Mouse (Mus musculus) embryonic facial prominence, embryonic 13.5 days (tissue): ENCODE measurements around the gene Olr1. TPM values are rescaled to one million over a fixed set of nuclear protein-coding genes. Genes with fewer than 3 reads are reported as not detected.

Source experiments
- ATAC-seq: fragments of 200-750 bp; cut with Nextera tagmentation; 2 replicates; pipeline ENCODE4 v1.8.0; 2017; ENCODE audit warnings: low read depth; ENCODE audit not compliant: insufficient number of reproducible peaks, insufficient read depth, low FRiP score, low TSS enrichment
- H3K27ac ChIP-seq: fragments of 300-500 bp; sonication (generic); 2 replicates; pipeline ENCODE4 v1.5.1; 2015; ENCODE audit warnings: moderate library complexity, mild to moderate bottlenecking, inconsistent platforms
- H3K27me3 ChIP-seq: fragments of 300-500 bp; sonication (generic); 2 replicates; pipeline ENCODE4 v1.6.1; 2015; ENCODE audit warnings: mild to moderate bottlenecking, inconsistent platforms
- H3K36me3 ChIP-seq: fragments of 300-500 bp; sonication (generic); 2 replicates; pipeline ENCODE4 v1.6.1; 2015; ENCODE audit warnings: mild to moderate bottlenecking, inconsistent platforms
- H3K4me1 ChIP-seq: fragments of 300-500 bp; sonication (generic); 2 replicates; pipeline ENCODE4 v1.6.1; 2015; ENCODE audit warnings: inconsistent platforms
- H3K4me2 ChIP-seq: fragments of 300-500 bp; sonication (generic); 2 replicates; pipeline ENCODE4 v1.6.1; 2015; ENCODE audit warnings: moderate library complexity, mild to moderate bottlenecking, inconsistent platforms
- H3K4me3 ChIP-seq: fragments of 300-500 bp; sonication (generic); 2 replicates; pipeline ENCODE4 v1.5.1; 2015; ENCODE audit warnings: mild to moderate bottlenecking, inconsistent platforms
- H3K9ac ChIP-seq: fragments of 300-500 bp; sonication (generic); 2 replicates; pipeline ENCODE4 v1.6.1; 2015; ENCODE audit warnings: mild to moderate bottlenecking, inconsistent platforms
- H3K9me3 ChIP-seq: fragments of 300-500 bp; sonication (generic); 2 replicates; pipeline ENCODE4 v1.6.1; 2016; ENCODE audit warnings: inconsistent platforms
- WGBS: fragments of 180-500 bp; shearing (Covaris S2); methylation state at CpG from one replicate; pipeline ENCODE4 v1.1.7; 2015; ENCODE audit warnings: mixed read lengths; 5-methylcytosine and 5-hydroxymethylcytosine counted together
- polyA plus RNA-seq: library from polyadenylated mRNA; unstranded; fragments of >200 nt; fragmentation: Nextera tagmentation; extraction: Ambion mirVana; gene quantifications from 2 replicates; pipeline ENCODE4 v1.2.1, GENCODE M21; 2015

The Olr1 gene
- polyA plus RNA-seq, 1 experiment from 2014 or later, result not detected

GRCm38 (mm10) chr6:129532556-129532941 is 25.6 kb upstream of the Olr1 start:
- peak overlapping the region; percentile 80 for H3K9ac ChIP-seq
- WGBS, result 31% methylated on average over 7 of the region's 7 CpGs
- 0 out of 2 replicates have a peak, but pooled peaks cover 2% of the 10 kb centered on the region for H3K36me3 ChIP-seq
- H3K9me3 ChIP-seq, result no peaks in the 10 kb centered on the region
- no peak for ATAC-seq
- H3K4me2 ChIP-seq, result peak overlapping the region; percentile 78
- H3K4me1 ChIP-seq, result peaks cover 19% of the 10 kb centered on the region
- H3K27me3 ChIP-seq, result no peaks in the 10 kb centered on the region; the same call in 1 of the 2 replicates
- H3K27ac ChIP-seq, result no peak overlapping the region
- peak overlapping the region; percentile 84 for H3K4me3 ChIP-seq

DNA sequence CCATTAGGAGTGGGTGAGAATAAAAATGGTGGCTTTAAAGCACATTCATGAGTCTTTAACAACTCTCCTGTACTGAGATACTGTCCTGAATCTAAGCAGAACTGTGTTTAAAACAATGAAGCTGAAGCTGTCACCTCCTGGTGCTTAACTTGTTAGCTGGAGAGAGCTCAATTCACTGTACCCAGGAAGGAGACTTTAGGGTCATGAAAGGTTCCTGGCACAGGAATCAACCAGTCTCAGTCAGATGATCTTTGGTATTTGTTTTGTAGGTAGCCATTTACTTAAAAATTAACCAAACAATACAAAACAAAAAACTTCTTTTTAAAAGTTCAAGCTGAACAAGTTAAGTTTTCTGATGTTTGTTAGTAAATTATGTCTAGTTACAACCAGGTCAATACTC is 23.3 kb upstream of the Olr1 start:
- H3K9ac ChIP-seq, result no peak overlapping the region
- peaks cover 16% of the 10 kb centered on the region for H3K4me1 ChIP-seq
- H3K36me3 ChIP-seq, result no peaks in the 10 kb centered on the region
- H3K27me3 ChIP-seq, result no peaks in the 10 kb centered on the region; the same call in 1 of the 2 replicates
- no peak overlapping the region for H3K27ac ChIP-seq
- H3K9me3 ChIP-seq, result no peaks in the 10 kb centered on the region
- no peak for ATAC-seq
- no peak overlapping the region for H3K4me3 ChIP-seq
- no peak overlapping the region for H3K4me2 ChIP-seq

DNA sequence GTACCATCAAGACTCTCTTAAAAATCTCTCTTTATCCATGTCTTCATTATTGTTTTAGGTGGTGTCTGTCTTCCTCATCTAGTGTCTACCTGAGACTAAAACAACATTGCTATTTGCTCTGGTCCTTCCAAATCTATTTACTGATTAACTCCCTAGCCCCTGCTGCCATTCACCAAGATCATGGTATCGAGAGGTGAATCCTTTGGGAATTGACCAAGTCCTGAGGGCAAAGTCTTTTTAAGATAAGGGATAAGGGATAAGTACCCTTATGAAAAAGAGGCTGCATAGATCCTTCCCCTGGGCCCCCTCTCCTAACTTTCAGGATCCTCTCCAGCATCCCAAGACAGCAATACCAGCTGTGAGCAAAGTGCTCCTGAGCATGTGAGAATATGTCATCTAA is 22.6 kb upstream of the Olr1 start:
- H3K27ac ChIP-seq, result no peak overlapping the region
- no peaks in the 10 kb centered on the region; the same call in 1 of the 2 replicates for H3K27me3 ChIP-seq
- H3K4me3 ChIP-seq, result no peak overlapping the region
- ATAC-seq, result no peak
- no peaks in the 10 kb centered on the region for H3K9me3 ChIP-seq
- H3K36me3 ChIP-seq, result no peaks in the 10 kb centered on the region
- no peak overlapping the region for H3K9ac ChIP-seq
- 74% methylated on average over 1 of the region's 1 CpGs for WGBS
- H3K4me2 ChIP-seq, result no peak overlapping the region
- peaks cover 10% of the 10 kb centered on the region for H3K4me1 ChIP-seq

DNA sequence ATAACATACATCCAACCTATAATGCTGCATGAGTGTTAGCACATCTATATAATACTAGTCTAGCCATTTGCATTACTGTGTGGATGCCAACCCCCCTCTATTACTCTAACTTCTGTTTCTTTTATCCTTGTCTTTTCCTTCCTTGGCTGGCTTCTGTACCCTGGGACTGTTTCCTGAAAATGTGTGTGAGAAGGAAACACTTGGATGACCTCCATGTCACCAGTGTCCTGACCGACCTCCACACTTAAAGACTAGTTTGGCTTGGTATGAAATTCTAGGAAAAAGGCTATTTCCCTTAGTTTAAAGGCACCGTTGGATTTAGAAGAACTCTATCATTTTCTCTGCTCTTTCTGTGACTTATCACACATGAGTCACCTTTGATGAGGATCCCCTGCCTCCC is 20.5 kb upstream of the Olr1 start:
- H3K4me1 ChIP-seq, result 0 out of 2 replicates have a peak, but pooled peaks cover under 1% of the 10 kb centered on the region
- no peaks in the 10 kb centered on the region for H3K36me3 ChIP-seq
- no peaks in the 10 kb centered on the region for H3K9me3 ChIP-seq
- no peak overlapping the region for H3K27ac ChIP-seq
- no peak overlapping the region for H3K4me3 ChIP-seq
- no peak for ATAC-seq
- no peak overlapping the region for H3K4me2 ChIP-seq
- no peak overlapping the region for H3K9ac ChIP-seq
- H3K27me3 ChIP-seq, result no peaks in the 10 kb centered on the region; the same call in 1 of the 2 replicates
- WGBS, result 82% methylated on average over 2 of the region's 2 CpGs

DNA sequence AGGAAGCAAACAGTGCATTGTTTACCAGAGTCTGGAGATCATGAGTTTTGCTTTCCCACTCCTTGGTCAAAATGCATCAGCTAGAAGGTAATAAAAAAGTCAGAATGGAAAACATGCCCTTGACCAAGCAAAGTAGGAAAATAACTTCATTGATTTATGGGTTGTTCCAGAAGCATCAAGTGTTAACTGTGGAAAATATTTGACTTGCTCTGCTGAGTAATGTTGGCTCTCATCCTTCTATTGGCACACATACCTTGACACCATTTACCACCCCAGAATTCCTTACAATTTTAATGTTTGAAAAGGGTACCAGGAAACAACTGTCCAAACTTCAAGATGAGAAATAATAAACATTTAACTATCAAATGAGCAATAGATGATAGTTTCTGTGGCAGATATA is 19.1 kb upstream of the Olr1 start:
- H3K9me3 ChIP-seq, result no peaks in the 10 kb centered on the region
- H3K4me3 ChIP-seq, result no peak overlapping the region
- no peak overlapping the region for H3K9ac ChIP-seq
- H3K4me1 ChIP-seq, result no peaks in the 10 kb centered on the region
- H3K4me2 ChIP-seq, result no peak overlapping the region
- no peaks in the 10 kb centered on the region for H3K36me3 ChIP-seq
- no peaks in the 10 kb centered on the region; the same call in 1 of the 2 replicates for H3K27me3 ChIP-seq
- H3K27ac ChIP-seq, result no peak overlapping the region
- no peak for ATAC-seq

DNA sequence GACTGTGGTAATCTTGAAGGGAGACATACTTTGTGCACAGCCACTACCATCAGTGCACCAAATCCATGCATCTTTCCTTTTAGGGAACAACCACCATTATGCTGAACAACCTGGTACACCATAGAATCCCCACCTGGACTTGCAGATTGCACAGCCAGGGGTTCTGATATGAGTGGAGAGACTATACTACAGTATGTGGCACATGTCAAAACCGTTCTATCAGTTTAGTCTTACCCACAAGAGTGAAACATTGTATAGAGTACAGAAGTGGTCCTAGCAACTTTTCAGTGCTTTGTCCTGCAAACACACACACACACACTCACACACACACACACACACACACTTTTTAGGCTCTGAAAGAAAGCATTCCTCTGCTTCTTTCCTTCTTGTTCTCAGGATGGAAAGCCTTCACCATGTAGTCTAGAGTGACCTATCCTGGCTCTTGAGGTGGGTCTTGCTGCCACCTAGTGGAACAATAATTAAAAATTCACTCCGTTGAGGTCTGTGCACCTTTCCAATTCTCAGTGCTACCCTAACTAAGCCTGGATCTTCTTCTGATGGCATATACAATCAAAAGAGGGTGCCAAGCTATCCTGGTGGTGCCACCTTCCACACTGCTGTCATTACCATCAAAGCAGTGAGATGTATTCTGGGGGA is 10.9 kb upstream of the Olr1 start:
- H3K4me1 ChIP-seq, result no peaks in the 10 kb centered on the region
- 47% methylated on average over 2 of the region's 2 CpGs for WGBS
- no peak overlapping the region for H3K9ac ChIP-seq
- H3K27ac ChIP-seq, result no peak overlapping the region
- H3K9me3 ChIP-seq, result no peaks in the 10 kb centered on the region
- no peaks in the 10 kb centered on the region for H3K27me3 ChIP-seq
- no peak for ATAC-seq
- no peaks in the 10 kb centered on the region for H3K36me3 ChIP-seq
- no peak overlapping the region for H3K4me3 ChIP-seq
- H3K4me2 ChIP-seq, result no peak overlapping the region

DNA sequence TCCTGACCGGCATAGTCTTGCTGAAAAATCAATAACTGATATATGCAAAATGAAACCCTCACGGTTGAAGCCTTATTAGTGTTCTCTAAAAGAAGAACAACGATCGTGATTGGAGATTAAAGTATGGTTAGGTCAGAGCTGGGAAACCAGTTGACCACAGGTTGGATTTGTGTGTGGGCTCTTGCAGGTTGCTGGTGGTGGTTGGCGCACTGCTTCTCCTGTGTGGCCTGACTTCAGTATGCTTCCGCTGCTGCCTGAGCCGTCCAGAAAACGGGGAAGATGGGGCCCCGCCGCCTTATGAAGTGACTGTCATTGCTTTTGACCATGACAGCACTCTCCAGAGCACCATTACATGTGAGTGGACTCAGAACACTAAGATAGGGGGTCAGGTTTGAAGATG is 9.4 kb upstream of the Olr1 start:
- H3K4me2 ChIP-seq, result no peak overlapping the region
- H3K4me1 ChIP-seq, result no peaks in the 10 kb centered on the region
- H3K36me3 ChIP-seq, result no peaks in the 10 kb centered on the region
- 92% methylated on average over 10 of the region's 10 CpGs for WGBS
- no peak overlapping the region for H3K4me3 ChIP-seq
- H3K9me3 ChIP-seq, result no peaks in the 10 kb centered on the region
- no peak overlapping the region for H3K9ac ChIP-seq
- no peaks in the 10 kb centered on the region for H3K27me3 ChIP-seq
- no peak for ATAC-seq
- H3K27ac ChIP-seq, result no peak overlapping the region

GRCm38 (mm10) chr6:129515068-129515467 is 8.1 kb upstream of the Olr1 start:
- no peaks in the 10 kb centered on the region for H3K9me3 ChIP-seq
- no peaks in the 10 kb centered on the region for H3K4me1 ChIP-seq
- no peak overlapping the region for H3K9ac ChIP-seq
- no peak overlapping the region for H3K27ac ChIP-seq
- no peak for ATAC-seq
- WGBS, result 91% methylated on average over 3 of the region's 3 CpGs
- no peak overlapping the region for H3K4me2 ChIP-seq
- H3K27me3 ChIP-seq, result no peaks in the 10 kb centered on the region
- no peak overlapping the region for H3K4me3 ChIP-seq
- no peaks in the 10 kb centered on the region for H3K36me3 ChIP-seq

DNA sequence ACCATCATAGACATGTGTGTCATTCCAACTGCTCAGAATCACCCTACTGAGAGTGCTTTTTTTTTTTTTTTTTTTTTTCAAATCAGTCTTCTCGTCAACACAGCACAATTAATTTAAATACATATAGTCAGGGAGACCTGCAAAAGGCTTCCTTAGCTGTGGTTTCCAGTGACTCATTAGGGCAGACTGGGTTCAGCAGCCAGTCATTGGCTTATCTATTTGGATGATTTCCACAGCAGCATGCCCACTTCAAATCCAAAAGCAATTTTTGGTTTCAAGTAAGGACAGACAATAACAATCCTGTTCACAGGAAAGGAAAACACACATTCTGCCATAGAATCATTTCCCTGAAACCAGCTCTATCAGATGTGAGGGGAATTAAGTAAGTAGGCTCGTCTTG is 7.4 kb upstream of the Olr1 start:
- no peak overlapping the region for H3K4me3 ChIP-seq
- H3K9me3 ChIP-seq, result no peaks in the 10 kb centered on the region
- no peak overlapping the region for H3K27ac ChIP-seq
- no peak overlapping the region for H3K9ac ChIP-seq
- no peak overlapping the region for H3K4me2 ChIP-seq
- no peaks in the 10 kb centered on the region for H3K4me1 ChIP-seq
- ATAC-seq, result no peak
- no peaks in the 10 kb centered on the region for H3K27me3 ChIP-seq
- H3K36me3 ChIP-seq, result no peaks in the 10 kb centered on the region
- WGBS, result 62% methylated on average over 2 of the region's 2 CpGs

DNA sequence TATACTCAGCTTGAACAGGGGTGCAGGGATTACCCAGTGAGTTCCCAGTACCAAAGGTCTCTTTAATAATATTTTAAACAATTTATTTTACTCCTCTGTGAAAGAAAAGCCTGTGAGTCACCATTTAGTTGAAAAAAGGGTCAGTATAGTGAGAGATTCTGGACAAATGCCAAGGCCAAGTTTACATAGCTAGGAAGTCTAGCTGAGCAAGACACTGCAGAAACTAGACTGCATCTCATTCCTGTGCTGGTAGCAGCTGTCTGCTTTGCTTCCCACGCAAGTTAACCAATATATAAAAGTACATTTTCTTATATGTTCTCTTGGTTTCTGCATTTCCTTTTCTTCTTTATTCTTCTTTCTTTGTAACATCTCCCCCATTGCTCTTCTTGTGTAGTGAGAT is 6.4 kb upstream of the Olr1 start:
- no peak overlapping the region for H3K4me3 ChIP-seq
- no peak for ATAC-seq

GRCm38 (mm10) chr6:129512868-129513267 is 5.9 kb upstream of the Olr1 start:
- H3K27ac ChIP-seq, result no peak overlapping the region
- H3K9me3 ChIP-seq, result no peaks in the 10 kb centered on the region
- WGBS, result 44% methylated on average over 8 of the region's 8 CpGs
- no peaks in the 10 kb centered on the region for H3K27me3 ChIP-seq
- no peak overlapping the region for H3K9ac ChIP-seq
- H3K36me3 ChIP-seq, result no peaks in the 10 kb centered on the region
- H3K4me1 ChIP-seq, result no peaks in the 10 kb centered on the region
- no peak overlapping the region for H3K4me3 ChIP-seq
- H3K4me2 ChIP-seq, result no peak overlapping the region
- ATAC-seq, result no peak

More for the DNA sequence above, 6.4 kb upstream of the Olr1 start:
- WGBS, result 81% methylated on average over 1 of the region's 1 CpGs
- no peaks in the 10 kb centered on the region for H3K27me3 ChIP-seq
- no peak overlapping the region for H3K27ac ChIP-seq
- H3K4me1 ChIP-seq, result no peaks in the 10 kb centered on the region
- no peaks in the 10 kb centered on the region for H3K9me3 ChIP-seq
- no peaks in the 10 kb centered on the region for H3K36me3 ChIP-seq
- H3K4me2 ChIP-seq, result no peak overlapping the region
- no peak overlapping the region for H3K9ac ChIP-seq

GRCm38 (mm10) chr6:129512367-129512766 is 5.4 kb upstream of the Olr1 start, which contains the start of gene Tmem52b:
Gene Tmem52b (plus strand): TSS chr6:129512555.
- 50% methylated on average over 3 of the region's 3 CpGs for WGBS

More at GRCm38 (mm10) chr6:129512367-129512766, 5.4 kb upstream of the Olr1 start, which contains the start of gene Tmem52b:
- Histone ChIP-seq H3K27me3 (no peaks in the 10 kb centered on the region), H3K27ac (no peak within 1 kb of the TSS), H3K36me3 (no peaks in the 10 kb centered on the region), H3K9me3 (no peaks in the 10 kb centered on the region), H3K4me2 (no peak within 1 kb of the TSS), H3K9ac (no peak within 1 kb of the TSS), H3K4me3 (no peak within 1 kb of the TSS), H3K4me1 (no peaks in the 10 kb centered on the region)
- ATAC-seq, result no peak
